Mouse (Mus musculus): ENCODE measurements around the gene Adpgk.

DNA sequence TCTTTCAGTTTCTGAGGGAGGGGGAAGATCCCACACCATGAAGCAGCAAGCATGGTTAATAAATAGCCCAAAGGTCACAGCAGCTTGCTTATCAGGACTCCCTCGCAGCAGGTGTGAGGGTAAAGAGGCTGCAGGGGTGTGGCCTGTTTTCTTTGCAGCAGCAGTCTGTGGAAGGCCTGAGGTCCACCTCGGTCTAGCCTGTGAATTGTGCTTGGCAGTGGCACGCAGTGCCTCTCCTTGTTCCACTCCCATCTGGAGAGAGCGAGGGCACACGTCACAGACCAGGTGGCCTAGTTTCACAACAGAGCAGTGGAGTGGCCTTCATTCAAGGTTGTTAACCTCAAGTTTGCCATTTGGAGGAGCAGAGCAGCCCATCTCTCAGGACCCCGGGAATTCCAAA is 19.6 kb upstream of the Adpgk start:
- no peak for TF ChIP-seq POLR2A (IDR thresholded peaks at IDR 0.05; ENCODE audit: borderline replicate concordance, extremely low read depth, low read depth, low read length)
- TF ChIP-seq CTCF (IDR thresholded peaks at IDR 0.05; ENCODE audit: insufficient read depth, low read length): no peak
